Mouse (Mus musculus) adrenal gland, postnatal 4 days (tissue): Measurements from ENCODE around the gene Eln. TPM values are rescaled to one million over a fixed set of nuclear protein-coding genes. Genes with fewer than 3 reads are reported as not detected.

Experiments used
- DNase-seq, 2 experiments: peaks; one replicate each; pipeline ENCODE4 v3.0.0; 2021 to 2022; ENCODE audit warnings: low spot score in 2 of 2, mixed read lengths in 2 of 2
- total RNA-seq, 2 experiments: library from RNA; stranded (reverse); gene quantifications; 2 replicates each; pipeline ENCODE4 v1.2.3; 2021

Eln gene
- total RNA-seq, 2 experiments from 2014 or later = 192 to 231 TPM

GRCm38 (mm10) chr5:134688086-134688717 lies 58.9 kb downstream of the Eln start, which contains the start of gene Limk1:
TSS of gene Limk1 (minus strand) at chr5:134688598.
- no peak for DNase-seq

- no peak for DNase-seq
Observed at GRCm38 (mm10) chr5:134687187-134687586, 59.9 kb downstream of the Eln start.

- no peak for DNase-seq
Observed at GRCm38 (mm10) chr5:134686541-134686940, 60.6 kb downstream of the Eln start.

- DNase-seq = no peak
Observed at GRCm38 (mm10) chr5:134684398-134684797, 62.7 kb downstream of the Eln start.

GRCm38 (mm10) chr5:134683813-134684212 lies 63.3 kb downstream of the Eln start:
- no peak for DNase-seq

GRCm38 (mm10) chr5:134680238-134680637 lies 66.9 kb downstream of the Eln start:
- DNase-seq = no peak

GRCm38 (mm10) chr5:134678827-134679546 lies 68.1 kb downstream of the Eln start:
- DNase-seq = no peak

- DNase-seq = no peak
Observed at GRCm38 (mm10) chr5:134678031-134678430, 69.1 kb downstream of the Eln start.

- DNase-seq = no peak
Observed at GRCm38 (mm10) chr5:134677491-134677890, 69.6 kb downstream of the Eln start.

GRCm38 (mm10) chr5:134675956-134676759 lies 71.0 kb downstream of the Eln start:
- peak; percentile 53 to 69 for DNase-seq

- DNase-seq = no peak
Observed at GRCm38 (mm10) chr5:134674977-134675376, 72.1 kb downstream of the Eln start.

- no peak for DNase-seq
Observed at GRCm38 (mm10) chr5:134672611-134673010, 74.5 kb downstream of the Eln start.

- no peak for DNase-seq
Observed at GRCm38 (mm10) chr5:134672198-134672516, 75.0 kb downstream of the Eln start.

- no peak for DNase-seq
Observed at GRCm38 (mm10) chr5:134671335-134672197, 75.6 kb downstream of the Eln start.

- DNase-seq = no peak
Observed at GRCm38 (mm10) chr5:134669001-134669708, 78.0 kb downstream of the Eln start.

- DNase-seq = no peak
Observed at GRCm38 (mm10) chr5:134668495-134668894, 78.6 kb downstream of the Eln start.

GRCm38 (mm10) chr5:134656708-134657107 lies 90.4 kb downstream of the Eln start:
- DNase-seq = no peak
